Mouse (Mus musculus): ENCODE data around the gene Znhit3. TPM values are rescaled to one million over a fixed set of nuclear protein-coding genes. Genes with fewer than 3 reads are reported as not detected.
A peak's percentile ranks its signal among the peaks of the same experiment; 100 is the strongest.

The Znhit3 gene
- total and polyA plus RNA-seq, 3 experiments: 2.4 to 40.2 (median 22.1) TPM

GRCm38 (mm10) chr11:84943948-84944347 lies 27.8 kb upstream of the Znhit3 start:
- TF ChIP-seq GATA2 (IDR thresholded peaks at IDR 0.05; ENCODE audit: borderline replicate concordance, low read depth, low read length) (no peak), GATA1 (IDR thresholded peaks at IDR 0.05; ENCODE audit: borderline replicate concordance, low read length) (no peak), CTCF (IDR thresholded peaks at IDR 0.05; ENCODE audit: low read depth, low read length) (no peak), TAL1 (conservative IDR thresholded peaks at IDR 0.05; ENCODE audit: low read depth, low read length) (no peak), POLR2AphosphoS5 (IDR thresholded peaks at IDR 0.05; ENCODE audit: insufficient replicate concordance, low read depth, low read length) (no peak)
- ATAC-seq (ENCODE audit: extremely low read depth, insufficient number of reproducible peaks, low FRiP score, poor library complexity, severe bottlenecking) (no peak), DNase-seq (ENCODE audit: low spot score) (peak; percentile 43)
- H3K27me3 ChIP-seq (ENCODE audit: insufficient read depth, low read length): peaks cover 48% of the 10 kb centered on the region
- H3K9me3 ChIP-seq (replicated peaks): no peaks in the 10 kb centered on the region
- no peaks in the 10 kb centered on the region for H3K36me3 ChIP-seq (replicated peaks)
- H3K4me3 ChIP-seq (ENCODE audit: low read depth, low read length): no peak overlapping the region
- H3K4me1 ChIP-seq (ENCODE audit: insufficient read depth, low read depth, low read length): no peaks in the 10 kb centered on the region

GRCm38 (mm10) chr11:84940140-84940539 lies 24.0 kb upstream of the Znhit3 start:
- Histone ChIP-seq H3K27me3 (ENCODE audit: insufficient read depth, low read length) (peaks cover 32% of the 10 kb centered on the region), H3K4me1 (ENCODE audit: insufficient read depth, low read depth, low read length) (no peaks in the 10 kb centered on the region), H3K4me3 (ENCODE audit: low read depth, low read length) (no peak overlapping the region), H3K9me3 (replicated peaks) (no peaks in the 10 kb centered on the region), H3K36me3 (replicated peaks) (no peaks in the 10 kb centered on the region)
- no peak for TF ChIP-seq GATA1 (IDR thresholded peaks at IDR 0.05; ENCODE audit: borderline replicate concordance, low read length)
- no peak for TF ChIP-seq GATA2 (IDR thresholded peaks at IDR 0.05; ENCODE audit: borderline replicate concordance, low read depth, low read length)
- no peak for TF ChIP-seq POLR2AphosphoS5 (IDR thresholded peaks at IDR 0.05; ENCODE audit: insufficient replicate concordance, low read depth, low read length)
- TF ChIP-seq CTCF (IDR thresholded peaks at IDR 0.05; ENCODE audit: low read depth, low read length): no peak
- no peak for TF ChIP-seq TAL1 (conservative IDR thresholded peaks at IDR 0.05; ENCODE audit: low read depth, low read length)
- no peak for ATAC-seq (ENCODE audit: extremely low read depth, insufficient number of reproducible peaks, low FRiP score, poor library complexity, severe bottlenecking)
- DNase-seq (ENCODE audit: low spot score): no peak

- Histone ChIP-seq H3K27me3 (ENCODE audit: insufficient read depth, low read length) (peaks cover 31% of the 10 kb centered on the region), H3K4me3 (ENCODE audit: low read depth, low read length) (no peak overlapping the region), H3K9me3 (replicated peaks) (no peaks in the 10 kb centered on the region), H3K36me3 (replicated peaks) (no peaks in the 10 kb centered on the region), H3K4me1 (ENCODE audit: insufficient read depth, low read depth, low read length) (no peaks in the 10 kb centered on the region)
- DNase-seq (ENCODE audit: low spot score) (no peak), ATAC-seq (ENCODE audit: extremely low read depth, insufficient number of reproducible peaks, low FRiP score, poor library complexity, severe bottlenecking) (no peak)
- TF ChIP-seq GATA1 (IDR thresholded peaks at IDR 0.05; ENCODE audit: borderline replicate concordance, low read length) (no peak), GATA2 (IDR thresholded peaks at IDR 0.05; ENCODE audit: borderline replicate concordance, low read depth, low read length) (no peak), CTCF (IDR thresholded peaks at IDR 0.05; ENCODE audit: low read depth, low read length) (no peak), POLR2AphosphoS5 (IDR thresholded peaks at IDR 0.05; ENCODE audit: insufficient replicate concordance, low read depth, low read length) (no peak), TAL1 (conservative IDR thresholded peaks at IDR 0.05; ENCODE audit: low read depth, low read length) (no peak)
Measured at GRCm38 (mm10) chr11:84939508-84940053, 23.4 kb upstream of the Znhit3 start.

GRCm38 (mm10) chr11:84932261-84932660 lies 16.1 kb upstream of the Znhit3 start:
- no peak for ATAC-seq (ENCODE audit: extremely low read depth, insufficient number of reproducible peaks, low FRiP score, poor library complexity, severe bottlenecking)
- TF ChIP-seq POLR2AphosphoS5 (IDR thresholded peaks at IDR 0.05; ENCODE audit: insufficient replicate concordance, low read depth, low read length) (no peak), TAL1 (conservative IDR thresholded peaks at IDR 0.05; ENCODE audit: low read depth, low read length) (no peak), GATA1 (IDR thresholded peaks at IDR 0.05; ENCODE audit: borderline replicate concordance, low read length) (no peak), CTCF (IDR thresholded peaks at IDR 0.05; ENCODE audit: low read depth, low read length) (no peak), GATA2 (IDR thresholded peaks at IDR 0.05; ENCODE audit: borderline replicate concordance, low read depth, low read length) (no peak)

GRCm38 (mm10) chr11:84920981-84921380 lies 4.8 kb upstream of the Znhit3 start:
- H3K4me3 ChIP-seq (ENCODE audit: low read depth, low read length): no peak overlapping the region
- H3K9me3 ChIP-seq (replicated peaks): no peaks in the 10 kb centered on the region
- peaks cover 23% of the 10 kb centered on the region for H3K4me1 ChIP-seq (ENCODE audit: insufficient read depth, low read depth, low read length)
- H3K36me3 ChIP-seq (replicated peaks): no peaks in the 10 kb centered on the region
- H3K27me3 ChIP-seq (ENCODE audit: insufficient read depth, low read length): peaks cover 40% of the 10 kb centered on the region
- ATAC-seq (ENCODE audit: extremely low read depth, insufficient number of reproducible peaks, low FRiP score, poor library complexity, severe bottlenecking): no peak
- DNase-seq (ENCODE audit: low spot score): no peak
- TF ChIP-seq GATA2 (IDR thresholded peaks at IDR 0.05; ENCODE audit: borderline replicate concordance, low read depth, low read length) (no peak), POLR2AphosphoS5 (IDR thresholded peaks at IDR 0.05; ENCODE audit: insufficient replicate concordance, low read depth, low read length) (no peak), CTCF (IDR thresholded peaks at IDR 0.05; ENCODE audit: low read depth, low read length) (no peak), GATA1 (IDR thresholded peaks at IDR 0.05; ENCODE audit: borderline replicate concordance, low read length) (no peak)

More at GRCm38 (mm10) chr11:84932261-84932660, 16.1 kb upstream of the Znhit3 start:
- H3K27me3 ChIP-seq (ENCODE audit: insufficient read depth, low read length): peaks cover 27% of the 10 kb centered on the region
- no peaks in the 10 kb centered on the region for H3K9me3 ChIP-seq (replicated peaks)
- no peaks in the 10 kb centered on the region for H3K36me3 ChIP-seq (replicated peaks)
- H3K4me1 ChIP-seq (ENCODE audit: insufficient read depth, low read depth, low read length): no peaks in the 10 kb centered on the region
- H3K4me3 ChIP-seq (ENCODE audit: low read depth, low read length): no peak overlapping the region
- DNase-seq (ENCODE audit: low spot score): no peak

- no peak for TF ChIP-seq CTCF (IDR thresholded peaks at IDR 0.05; ENCODE audit: low read depth, low read length)
- TF ChIP-seq GATA2 (IDR thresholded peaks at IDR 0.05; ENCODE audit: borderline replicate concordance, low read depth, low read length): no peak
- TF ChIP-seq GATA1 (IDR thresholded peaks at IDR 0.05; ENCODE audit: borderline replicate concordance, low read length): no peak
- TF ChIP-seq POLR2AphosphoS5 (IDR thresholded peaks at IDR 0.05; ENCODE audit: insufficient replicate concordance, low read depth, low read length): no peak
- no peak for TF ChIP-seq TAL1 (conservative IDR thresholded peaks at IDR 0.05; ENCODE audit: low read depth, low read length)
- no peak overlapping the region for H3K4me3 ChIP-seq (ENCODE audit: low read depth, low read length)
- H3K9me3 ChIP-seq (replicated peaks): no peaks in the 10 kb centered on the region
- H3K36me3 ChIP-seq (replicated peaks): no peaks in the 10 kb centered on the region
- DNase-seq (ENCODE audit: low spot score) (no peak), ATAC-seq (ENCODE audit: extremely low read depth, insufficient number of reproducible peaks, low FRiP score, poor library complexity, severe bottlenecking) (no peak)
- H3K27me3 ChIP-seq (ENCODE audit: insufficient read depth, low read length): peaks cover 40% of the 10 kb centered on the region
- H3K4me1 ChIP-seq (ENCODE audit: insufficient read depth, low read depth, low read length): peaks cover 26% of the 10 kb centered on the region
Measured at GRCm38 (mm10) chr11:84919951-84920350, 3.8 kb upstream of the Znhit3 start.
